1 mouse cellular context compared by ENCODE assay signal in genomic region chr6:113000666-113001287, GRCm38 (mm10).
TF ChIP-seq lines count a peak whose summit lies in the region.

No protein-coding gene starts in this region.

TF ChIP-seq in CH12.LX, 34 proteins besides CTCF, POLR2A, EP300 and RAD21:
- TF ChIP-seq MYC (IDR thresholded peaks at IDR 0.05; ENCODE audit: low read depth, low read length) (0 out of 2 replicates have a peak, but pooled peaks have one; percentile 55), ZC3H11A (IDR thresholded peaks at IDR 0.05; ENCODE audit: low read depth, low read length) (peak; percentile 95), HCFC1 (IDR thresholded peaks at IDR 0.05; ENCODE audit: low read depth, low read length) (peak; percentile 29), MAZ (IDR thresholded peaks at IDR 0.05; ENCODE audit: low read depth, low read length) (peak; percentile 96), SMC3 (IDR thresholded peaks at IDR 0.05; ENCODE audit: low read depth, low read length) (peak; percentile 99), IRF4 (IDR thresholded peaks at IDR 0.05; ENCODE audit: low read depth, low read length) (peak; percentile 76), MAFK (IDR thresholded peaks at IDR 0.05; ENCODE audit: insufficient replicate concordance, low read length) (no peak), MEF2A (IDR thresholded peaks at IDR 0.05; ENCODE audit: borderline replicate concordance, low read depth, low read length) (no peak; the same call in 1 of the 2 replicates)
